Mouse (Mus musculus): ENCODE measurements around the gene Gm42957.
"Not testable (repeated sequence)": the region's sequence is repeated elsewhere in the genome, so short reads cannot be mapped to it uniquely, and the experiment has no call there.

The Gm42957 gene

DNA sequence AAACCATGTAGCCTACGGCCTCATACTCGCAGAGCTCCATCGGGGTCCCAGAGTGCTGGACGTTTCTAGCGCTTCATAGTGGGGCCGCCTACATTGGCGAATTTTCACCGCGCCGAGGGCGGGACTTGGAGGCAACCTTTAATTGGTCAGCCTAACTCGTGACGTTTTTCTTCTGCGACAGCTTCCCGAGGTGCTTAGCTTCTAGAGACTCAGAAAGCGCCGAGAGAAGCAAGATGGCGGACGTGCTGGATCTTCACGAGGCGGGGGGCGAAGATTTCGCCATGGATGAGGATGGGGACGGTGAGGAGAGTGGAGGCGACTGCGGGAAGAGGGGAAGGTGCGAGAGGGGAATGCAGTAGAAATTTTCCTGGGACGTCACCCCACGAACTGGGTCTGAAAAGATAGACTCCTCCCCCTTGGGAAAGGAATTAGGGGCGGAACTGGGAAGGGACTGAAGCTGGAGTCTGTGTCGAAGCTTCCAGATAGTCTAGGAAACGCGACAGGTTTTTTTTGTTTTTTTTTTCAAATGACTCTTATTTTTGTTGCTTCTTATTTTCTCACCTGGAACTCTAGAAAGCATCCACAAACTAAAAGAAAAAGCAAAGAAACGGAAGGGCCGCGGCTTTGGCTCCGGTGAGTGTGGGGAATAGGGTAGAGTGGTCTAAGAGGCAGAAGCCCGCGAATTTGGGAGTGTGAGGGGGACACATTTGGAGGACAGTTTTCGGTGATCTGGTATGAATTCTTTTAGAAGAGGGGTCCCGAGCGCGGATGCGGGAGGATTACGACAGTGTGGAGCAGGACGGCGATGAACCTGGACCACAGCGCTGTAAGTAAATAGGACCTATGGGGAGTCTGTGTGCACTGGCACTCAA is 5.3 kb upstream of the Gm42957 start, which contains the start of gene Rbm8a:
TSS of gene Rbm8a (plus strand) at position 205 of the 872 bp plus-strand sequence.
- peak; percentile 96 to 97 for DNase-seq

DNA sequence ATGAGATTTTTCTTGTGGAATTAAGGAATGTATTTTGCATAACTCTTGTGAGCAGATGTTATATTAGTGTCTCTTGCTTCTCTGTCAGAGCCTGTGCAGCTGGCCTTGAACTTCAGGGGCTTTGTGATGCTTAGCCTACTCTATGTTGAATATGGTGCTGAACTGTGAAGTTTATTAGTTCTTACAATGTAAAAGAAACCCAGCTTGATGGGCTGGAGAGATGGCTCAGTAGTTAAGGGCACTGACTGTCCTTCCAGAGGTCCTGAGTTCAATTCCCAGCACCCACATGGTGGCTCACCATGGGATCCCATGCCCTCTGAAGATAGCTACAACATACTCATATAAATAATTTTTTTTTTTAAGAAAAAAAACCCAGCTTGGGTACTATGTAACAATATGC is 3.2 kb upstream of the Gm42957 start:
- no peak for DNase-seq

DNA sequence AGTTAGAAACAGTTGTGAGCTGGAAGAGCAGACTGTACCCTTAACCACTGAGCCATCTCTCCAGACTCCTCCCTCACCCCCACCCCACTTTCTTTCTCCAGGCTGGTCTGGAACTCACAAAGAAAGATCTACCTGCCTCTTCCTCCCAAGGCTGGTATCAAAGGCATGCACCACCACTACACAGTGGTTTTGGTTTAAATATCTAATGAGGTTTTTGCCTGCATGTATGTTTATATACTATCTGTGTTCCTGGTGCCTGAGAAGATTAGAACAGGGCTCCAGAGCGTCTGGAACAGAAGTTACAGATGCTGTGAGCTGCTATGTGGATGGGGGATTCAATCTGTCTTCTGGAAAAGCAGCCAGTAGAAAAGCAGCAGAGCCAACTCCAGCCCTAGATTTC is 1.3 kb upstream of the Gm42957 start:
- DNase-seq, result no peak

DNA sequence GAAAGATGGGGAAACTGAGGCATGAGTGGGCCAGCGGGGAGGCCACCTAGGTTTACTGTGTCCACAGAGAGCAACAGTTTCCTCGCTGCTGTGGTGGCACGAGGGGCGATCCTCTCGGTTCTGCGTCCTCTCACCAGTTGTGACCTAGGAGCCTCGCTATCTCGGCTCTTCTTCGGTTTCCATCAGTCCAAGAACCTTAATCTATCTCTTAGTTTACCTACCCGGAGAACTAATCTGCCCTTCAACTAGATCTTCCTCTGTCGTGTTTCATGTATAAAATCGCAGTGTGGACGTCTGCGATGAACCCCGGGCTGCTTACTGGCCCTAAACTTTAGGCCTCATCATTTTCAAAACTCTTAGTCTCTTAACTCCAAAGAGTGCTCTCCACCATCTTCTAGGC is 632 bp downstream of the Gm42957 start:
- no peak for DNase-seq

DNA sequence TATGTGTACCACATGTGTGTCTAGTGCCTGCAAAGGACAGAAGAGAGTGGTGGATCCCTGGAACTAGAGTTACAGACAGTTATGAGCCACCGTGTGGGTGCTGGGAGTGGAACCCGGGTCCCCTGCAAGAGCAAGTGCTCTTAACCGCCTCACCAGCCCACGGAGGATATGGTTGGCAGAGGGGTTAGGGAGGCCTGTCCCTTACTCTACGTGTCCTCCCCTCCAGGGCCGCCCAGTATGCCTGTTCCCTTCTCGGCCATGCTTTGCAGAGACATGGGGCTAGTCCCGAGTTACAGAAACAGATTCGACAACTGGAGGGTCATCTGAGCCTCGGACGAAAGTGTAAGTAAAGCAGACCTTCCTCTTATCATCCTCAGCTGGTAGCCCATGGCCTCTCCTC is 1.2 kb downstream of the Gm42957 start:
- no peak for DNase-seq

DNA sequence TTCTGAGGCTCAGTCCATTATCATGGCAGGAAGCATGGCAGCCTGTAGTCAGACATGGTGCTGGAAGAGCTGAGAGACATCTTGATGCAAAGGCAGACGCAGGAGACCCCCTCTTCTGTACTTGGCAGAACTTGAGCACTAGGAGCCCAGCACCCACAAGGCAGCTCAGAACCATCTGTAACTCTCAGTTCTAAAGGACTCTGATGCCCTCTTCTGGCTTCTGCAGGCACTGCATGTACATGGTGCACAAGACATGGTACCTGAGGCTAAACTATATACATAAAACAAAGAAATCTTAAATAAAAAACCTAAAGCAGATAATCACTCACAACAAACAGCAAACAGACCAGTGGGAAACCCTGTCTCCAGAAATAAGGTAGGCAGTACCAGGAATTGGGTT is 3.9 kb downstream of the Gm42957 start:
- peak; percentile 65 to 74 for DNase-seq

DNA sequence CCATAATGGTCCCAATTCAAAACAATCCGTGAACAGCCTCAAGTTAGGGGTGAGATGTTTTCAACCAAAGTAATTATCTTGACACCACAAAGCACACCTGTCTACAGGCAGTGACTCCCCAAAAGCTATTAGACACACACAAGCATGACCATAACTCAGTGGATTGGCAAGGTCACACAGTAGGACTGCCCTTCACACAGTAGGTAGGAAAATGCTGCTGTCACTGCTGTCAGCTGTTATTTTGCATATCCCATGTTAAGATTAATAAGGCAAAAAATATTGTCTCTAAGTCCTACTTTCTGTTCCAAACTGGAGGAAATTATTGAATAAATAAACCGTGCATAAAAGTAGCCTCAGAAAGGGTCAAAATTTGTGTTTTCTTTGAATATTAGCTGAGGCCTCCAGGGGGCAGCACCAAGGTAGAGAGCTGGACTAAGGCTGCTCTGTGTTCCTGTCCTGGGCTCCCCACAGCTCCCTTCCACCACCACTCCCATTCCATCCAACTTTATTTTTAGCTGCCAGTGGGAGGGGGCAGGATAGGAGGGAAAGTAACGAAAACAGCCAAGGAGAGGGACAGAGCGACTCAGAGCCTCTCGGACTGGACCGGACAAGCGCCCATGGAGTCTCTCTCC is 9.9 kb downstream of the Gm42957 start, which contains the start of gene Itga10:
TSS of gene Itga10 (plus strand) at position 567 of the 632 bp plus-strand sequence.
- DNase-seq, result peak in 1 of 2 experiments; percentile 35

DNA sequence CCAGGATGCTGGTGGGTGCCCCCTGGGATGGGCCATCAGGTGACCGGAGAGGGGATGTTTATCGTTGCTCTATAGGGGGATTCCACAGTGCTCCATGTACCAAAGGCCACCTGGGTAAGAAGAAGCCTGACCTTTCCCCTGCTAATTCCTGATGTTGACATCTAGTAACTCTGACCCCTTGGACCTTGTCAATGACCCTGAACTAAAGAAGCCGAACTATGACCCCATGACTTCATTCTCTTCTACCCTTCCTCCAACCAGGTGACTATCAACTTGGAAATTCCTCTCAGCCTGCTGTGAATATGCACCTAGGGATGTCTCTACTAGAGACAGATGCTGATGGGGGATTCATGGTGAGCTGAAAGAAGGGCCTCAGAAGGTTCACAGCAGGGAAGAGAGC is 12.1 kb downstream of the Gm42957 start:
- DNase-seq, result no peak

DNA sequence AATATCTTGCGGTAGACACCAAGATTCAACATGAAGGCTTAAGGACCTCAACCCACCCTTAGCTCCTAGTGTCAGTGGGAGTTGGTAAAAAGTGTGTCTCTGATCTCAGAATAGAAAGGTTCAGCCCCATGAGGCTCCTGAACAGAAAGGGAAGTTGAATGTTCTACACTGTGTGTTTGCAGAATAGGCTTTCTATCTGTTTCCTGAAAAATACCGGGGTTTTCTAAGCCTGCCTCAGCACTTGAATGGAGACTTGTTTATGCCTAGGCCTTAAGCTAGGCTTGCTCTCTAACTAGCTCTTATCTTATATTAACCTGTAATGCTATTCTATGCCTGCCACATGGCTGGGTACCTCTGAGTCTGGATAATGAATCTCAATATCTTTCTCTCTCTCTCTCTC is 25.6 kb downstream of the Gm42957 start:
- no peak for DNase-seq

DNA sequence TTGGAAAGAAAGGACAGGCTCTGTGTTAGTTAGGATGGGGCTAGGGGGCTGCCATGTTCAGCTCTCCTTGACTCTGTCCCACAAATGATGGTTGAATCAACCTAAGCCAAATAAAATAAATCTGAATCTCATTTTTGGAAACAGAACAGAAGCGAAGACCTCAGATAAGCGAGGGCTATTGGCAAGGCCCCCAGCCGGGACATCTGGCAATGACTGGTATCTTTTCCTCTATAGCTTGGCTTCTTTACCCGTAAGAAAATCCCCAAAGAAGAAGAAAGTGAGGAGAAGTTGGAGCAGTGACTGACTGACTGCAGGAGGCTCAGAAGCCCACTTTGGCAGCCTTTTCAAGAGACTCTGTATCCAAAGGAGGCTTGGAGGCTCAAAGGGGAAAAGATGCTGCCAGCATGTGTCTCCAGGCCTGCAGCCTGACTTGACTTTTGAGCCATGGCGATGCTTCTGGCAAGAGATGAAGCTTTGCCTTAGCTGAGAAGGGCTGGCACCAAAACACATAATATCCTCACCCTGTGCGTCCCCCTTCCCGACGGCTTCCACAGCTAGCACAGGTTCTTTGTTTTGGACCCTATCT is 27.6 kb downstream of the Gm42957 start:
- no peak for DNase-seq

DNA sequence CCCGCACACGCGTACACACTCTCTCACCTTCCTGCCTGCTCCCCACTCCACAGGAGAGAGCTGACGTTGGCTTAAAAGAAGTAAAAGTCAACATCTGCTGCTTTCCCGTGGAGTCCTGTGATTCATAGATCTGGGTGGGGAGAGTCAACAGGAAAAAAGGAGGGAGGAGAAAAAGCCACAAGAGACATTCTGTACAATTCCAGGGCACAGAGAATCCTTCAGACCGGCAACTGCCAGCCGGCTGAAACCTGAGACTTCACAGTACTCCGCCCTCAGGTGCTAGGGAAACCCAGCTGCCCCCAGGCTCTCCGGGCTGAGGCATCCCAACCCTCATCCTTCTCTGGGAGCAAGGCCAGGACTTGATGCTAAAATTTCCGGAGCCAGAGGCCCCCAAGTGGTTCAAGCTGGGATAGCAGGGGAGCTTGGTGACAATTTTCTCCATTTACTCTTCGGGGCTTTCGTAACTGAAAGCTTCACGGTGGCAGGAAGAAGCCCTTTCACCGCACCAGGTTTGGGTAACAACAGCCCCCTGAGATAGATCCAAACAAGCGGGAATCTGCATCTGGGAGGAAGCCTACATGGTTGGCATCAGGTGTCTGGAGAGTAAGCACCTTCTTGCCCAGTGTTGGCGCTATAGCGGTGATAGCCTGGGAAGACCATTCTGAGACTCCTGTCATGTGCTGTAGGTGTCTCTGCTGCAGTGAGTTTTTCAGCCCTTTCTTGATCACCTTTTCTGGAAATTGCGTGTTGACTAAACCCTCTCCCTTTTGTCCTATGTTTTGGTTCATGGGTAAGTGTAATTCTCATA is 28.4 kb downstream of the Gm42957 start:
- peak; percentile 80 to 86 for DNase-seq

DNA sequence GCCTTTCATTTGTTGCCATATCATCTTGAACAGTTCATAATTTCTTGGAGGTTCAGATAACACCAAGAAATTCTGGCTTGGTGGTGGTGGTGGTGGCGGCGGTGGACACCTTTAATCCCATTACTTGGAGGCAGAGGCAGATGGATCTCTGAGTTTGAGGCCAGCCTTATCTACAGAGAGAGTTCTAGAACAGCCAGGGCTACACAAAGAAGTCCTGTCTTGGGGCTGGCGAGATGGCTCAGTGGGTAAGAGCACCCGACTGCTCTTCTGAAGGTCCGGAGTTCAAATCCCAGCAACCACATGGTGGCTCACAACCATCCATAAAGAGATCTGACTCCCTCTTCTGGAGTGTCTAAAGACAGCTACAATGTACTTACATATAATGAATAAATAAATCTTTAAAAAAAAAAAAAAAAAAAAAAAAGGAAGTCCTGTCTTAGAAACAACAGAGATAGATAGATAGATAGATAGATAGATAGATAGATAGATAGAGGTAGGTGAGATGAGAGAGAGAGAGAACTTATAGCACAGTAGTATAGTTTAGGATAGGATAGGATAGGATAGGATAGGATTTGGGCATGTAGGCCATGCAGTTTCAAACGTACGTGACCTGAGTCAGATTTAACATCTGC is 30.6 kb downstream of the Gm42957 start:
- DNase-seq, result not testable (repeated sequence)

DNA sequence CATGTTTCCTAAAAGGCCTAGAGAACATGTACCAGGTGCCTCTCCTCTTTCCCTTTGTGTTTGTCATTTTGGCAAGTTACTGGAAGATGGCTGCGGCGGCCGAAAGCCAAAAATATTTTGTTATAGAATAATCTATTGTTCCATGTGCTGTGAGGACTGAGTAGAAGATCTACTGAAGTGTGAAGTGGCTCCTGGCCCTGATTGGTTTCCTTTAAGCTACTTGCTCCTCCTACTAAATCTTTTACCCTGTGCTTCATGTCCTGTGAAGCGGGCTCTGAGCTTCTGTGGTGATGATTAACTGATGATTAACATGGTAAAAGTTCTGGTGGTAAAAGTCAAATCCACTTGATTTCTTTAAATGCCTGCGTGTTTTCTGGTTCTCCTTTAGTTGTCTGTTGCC is 31.6 kb downstream of the Gm42957 start:
- no peak for DNase-seq

DNA sequence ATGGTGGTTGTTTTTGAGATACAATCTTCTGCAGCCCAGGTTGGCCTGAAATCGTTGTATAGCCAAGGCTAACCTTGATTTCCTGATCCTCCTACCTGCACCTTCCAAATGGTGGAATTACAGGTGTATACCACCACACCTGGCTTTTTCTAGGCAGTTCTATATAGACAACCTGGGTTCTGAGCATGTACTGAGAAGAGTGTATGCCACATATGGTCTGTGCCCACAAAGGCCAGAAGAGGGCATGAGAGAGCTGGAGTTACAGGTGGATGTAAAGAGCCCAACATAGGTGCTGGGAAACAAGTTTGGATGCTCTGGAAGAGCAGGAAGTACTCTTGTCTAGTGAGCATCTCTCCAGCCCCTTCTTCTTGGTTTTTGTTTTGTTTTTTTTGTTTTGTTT is 32.0 kb downstream of the Gm42957 start:
- DNase-seq, result peak; percentile 20 to 33

DNA sequence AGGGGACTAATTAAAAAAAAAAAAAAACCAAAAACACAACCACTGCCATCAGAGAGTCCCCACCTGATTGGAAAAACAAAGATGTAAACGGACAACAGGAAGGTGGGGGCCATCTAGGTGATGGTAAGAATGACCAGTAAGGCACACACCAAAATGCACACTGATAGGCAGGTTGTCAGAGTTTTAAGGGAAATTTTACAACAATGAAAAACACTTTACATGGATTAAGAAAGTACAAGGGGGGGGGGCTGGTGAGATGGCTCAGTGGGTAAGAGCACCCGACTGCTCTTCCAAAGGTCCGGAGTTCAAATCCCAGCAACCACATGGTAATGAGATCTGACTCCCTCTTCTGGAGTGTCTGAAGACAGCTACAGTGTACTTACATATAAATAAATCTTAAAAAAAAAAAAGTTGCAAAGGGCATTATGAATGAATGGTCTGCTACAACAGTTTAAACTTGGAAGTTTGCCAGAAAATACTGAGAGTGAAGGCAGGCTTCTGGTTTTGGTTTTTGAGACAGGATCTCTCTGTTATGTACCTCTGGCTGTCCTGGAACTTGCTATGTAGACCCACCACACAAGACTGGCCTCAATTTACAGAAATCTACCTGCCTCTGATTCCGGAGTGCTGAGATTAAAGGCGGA is 33.3 kb downstream of the Gm42957 start:
- no peak for DNase-seq

DNA sequence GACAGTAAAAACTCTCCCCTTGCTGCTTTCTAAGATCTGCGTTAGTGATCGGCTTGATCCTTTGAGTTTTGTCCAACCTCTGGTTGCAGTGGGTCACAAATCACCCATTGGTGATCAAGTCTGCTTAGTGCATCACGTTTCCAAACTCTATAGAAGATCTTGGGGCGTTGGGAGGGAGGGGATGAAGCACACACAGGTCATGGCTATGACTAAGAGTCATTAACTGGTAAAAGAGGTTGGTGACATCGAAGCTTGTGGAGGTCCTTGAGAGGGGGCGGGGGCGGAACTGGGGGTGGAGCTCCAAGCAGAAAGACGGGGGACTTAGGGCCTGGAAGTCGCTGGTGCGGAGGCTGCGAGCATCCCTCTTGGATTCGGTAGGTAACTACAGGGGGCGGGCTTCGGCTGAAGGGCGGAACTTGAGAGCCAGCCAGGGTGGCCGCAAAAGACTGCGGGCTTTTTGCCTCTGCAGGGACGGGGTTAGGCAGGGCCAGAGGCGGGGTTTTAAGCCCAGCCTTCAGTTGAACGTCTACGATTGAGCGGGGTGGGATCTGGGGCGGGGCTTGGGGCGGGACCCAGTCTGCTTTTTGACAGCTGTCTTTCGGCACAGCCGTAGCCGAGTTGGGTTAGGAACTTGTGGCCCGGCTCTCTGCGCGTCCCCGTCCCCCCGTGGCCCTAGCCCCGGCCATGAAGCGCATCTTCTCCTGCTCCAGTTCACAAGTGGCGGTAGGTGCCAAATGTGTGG is 34.6 kb downstream of the Gm42957 start, which contains the start of gene Ankrd35:
TSS of gene Ankrd35 (plus strand) at position 405 of the 742 bp plus-strand sequence.
- DNase-seq, result peak; percentile 89 to 91

DNA sequence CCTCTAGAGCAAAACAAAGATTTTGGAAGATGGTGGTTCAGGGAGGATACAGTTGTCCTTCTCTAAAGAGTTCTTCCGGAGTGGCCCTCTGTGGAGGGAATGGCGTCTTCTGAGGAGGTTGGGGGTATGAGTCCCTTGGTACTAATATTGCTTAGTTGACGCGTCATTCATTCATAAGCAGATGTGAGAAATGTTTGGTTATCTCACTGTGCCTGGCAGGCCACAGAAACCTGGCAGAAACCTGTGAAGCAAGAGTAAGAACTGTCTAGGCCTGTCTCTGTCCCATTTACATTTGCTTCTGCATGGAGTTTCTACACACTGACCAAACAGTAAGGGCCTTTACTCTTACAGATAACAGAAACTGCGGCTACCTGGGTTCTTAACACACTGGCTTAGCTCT is 36.2 kb downstream of the Gm42957 start:
- no peak for DNase-seq

DNA sequence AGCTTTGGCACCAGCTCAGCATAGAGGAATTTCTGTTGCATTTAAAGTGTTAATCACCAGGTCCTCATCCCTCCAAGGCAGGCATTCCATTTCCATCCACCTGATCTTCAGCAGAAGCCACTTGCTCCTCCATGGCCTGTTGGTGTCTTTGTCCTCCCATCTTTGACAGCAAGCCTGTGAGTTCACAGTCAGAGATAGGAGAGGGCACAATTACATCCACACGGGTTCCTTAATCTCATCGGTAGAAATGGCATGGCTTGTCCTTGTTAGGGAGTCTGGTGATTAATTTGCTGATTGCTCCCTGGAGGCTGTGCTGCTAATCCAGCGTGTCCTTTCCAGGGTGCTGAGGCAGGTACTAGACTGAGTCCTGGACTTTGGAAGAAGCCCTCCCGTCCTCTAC is 38.2 kb downstream of the Gm42957 start:
- DNase-seq, result no peak

DNA sequence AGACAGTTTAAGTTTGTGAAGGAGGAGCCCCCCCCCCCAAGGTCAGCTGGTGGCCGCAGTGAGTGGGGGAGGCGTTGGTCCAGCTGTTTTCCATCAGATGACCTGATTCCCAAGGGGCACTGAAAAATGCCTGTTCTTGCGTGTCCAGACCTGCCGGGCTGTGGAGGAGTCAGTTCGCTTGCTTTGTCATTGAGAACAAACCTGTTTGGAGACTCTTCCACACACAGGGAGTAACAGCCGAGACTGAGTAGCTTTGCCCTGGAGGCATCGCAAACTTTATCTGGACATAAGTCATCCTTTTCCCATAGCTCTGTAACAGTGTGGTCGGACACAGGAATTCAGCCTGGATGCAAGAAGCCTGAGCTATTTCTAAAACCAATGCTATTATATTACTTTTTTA is 39.2 kb downstream of the Gm42957 start:
- DNase-seq, result no peak

DNA sequence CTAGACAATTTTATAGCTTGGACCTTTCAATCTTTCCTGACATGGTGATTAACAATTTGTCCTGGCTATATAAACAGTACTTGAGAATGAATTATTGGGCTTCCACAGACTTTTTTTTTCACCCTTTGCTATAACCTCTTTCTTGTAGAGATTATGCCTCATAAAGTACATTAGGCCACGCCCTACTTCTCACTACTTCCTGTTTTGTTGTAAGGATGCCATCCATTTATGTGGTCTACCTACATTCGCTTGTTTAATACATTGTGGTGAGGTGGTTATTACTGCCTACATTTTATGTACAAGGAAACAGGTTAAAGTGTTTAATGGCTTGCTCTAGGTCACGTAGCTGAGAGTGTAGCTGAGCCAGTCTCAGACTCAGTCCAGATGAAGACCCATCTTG is 39.9 kb downstream of the Gm42957 start:
- no peak for DNase-seq

DNA sequence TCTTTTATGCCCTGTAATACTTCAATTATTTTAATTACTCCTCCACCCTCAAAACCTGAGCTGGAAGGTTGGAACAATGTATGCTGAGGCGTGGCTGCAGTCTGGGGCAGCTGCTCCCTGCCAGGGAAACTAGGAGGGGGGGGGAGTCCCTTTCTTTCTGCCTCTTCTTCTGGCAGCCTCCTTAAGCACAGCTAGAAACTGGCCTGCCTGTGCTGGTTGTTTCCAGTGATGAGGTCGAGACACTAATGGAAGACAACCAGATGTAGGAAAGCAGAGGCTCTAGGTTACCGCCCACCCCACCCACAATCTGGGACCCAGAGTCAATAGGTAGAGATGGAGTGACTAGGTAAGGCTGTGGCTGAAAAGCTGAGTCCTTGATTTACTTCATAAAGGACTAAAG is 40.4 kb downstream of the Gm42957 start:
- no peak for DNase-seq
